Mouse (Mus musculus) midbrain, embryonic 14.5 days (tissue): ENCODE results near the gene Nars2. TPM values are rescaled to one million over a fixed set of nuclear protein-coding genes. Genes with fewer than 3 reads are reported as not detected.

Experiments
- ATAC-seq: fragments of 200-750 bp; cut with Nextera tagmentation; 2 replicates; pipeline ENCODE4 v1.8.0; 2017; ENCODE audit warnings: moderate number of reproducible peaks, moderate library complexity; ENCODE audit not compliant: low FRiP score, low TSS enrichment
- DNase-seq: peaks from one replicate; pipeline ENCODE4 v3.0.0-alpha.2; 2015
- H3K27ac ChIP-seq: fragments of 300-500 bp; sonication (generic); replicated peaks from 2 replicates; pipeline ENCODE4 v1.5.1; 2014; ENCODE audit warnings: mild to moderate bottlenecking, low read depth, low read length, moderate library complexity
- H3K27me3 ChIP-seq: fragments of 300-500 bp; sonication (generic); 2 replicates; pipeline ENCODE4 v1.6.1; 2014; ENCODE audit warnings: low read length, control low read depth, mixed read lengths; ENCODE audit not compliant: control insufficient read depth, insufficient read depth
- H3K36me3 ChIP-seq: fragments of 300-500 bp; sonication (generic); 2 replicates; pipeline ENCODE4 v1.6.1; 2014; ENCODE audit warnings: low read length, control low read depth; ENCODE audit not compliant: control insufficient read depth, insufficient read depth
- H3K4me1 ChIP-seq: fragments of 300-500 bp; sonication (generic); 2 replicates; pipeline ENCODE4 v1.6.1; 2014; ENCODE audit warnings: mild to moderate bottlenecking, antibody characterized with exemption, low read length, control low read depth; ENCODE audit not compliant: control insufficient read depth, insufficient read depth
- H3K4me2 ChIP-seq: fragments of 300-500 bp; sonication (generic); 2 replicates; pipeline ENCODE4 v1.6.1; 2014; ENCODE audit warnings: mild to moderate bottlenecking, low read length, moderate library complexity
- H3K4me3 ChIP-seq: fragments of 300-500 bp; sonication (generic); replicated peaks from 2 replicates; pipeline ENCODE4 v1.5.1; 2014; ENCODE audit warnings: low read depth, low read length
- H3K9ac ChIP-seq: fragments of 300-500 bp; sonication (generic); replicated peaks from 2 replicates; pipeline ENCODE4 v1.6.1; 2014; ENCODE audit warnings: mild to moderate bottlenecking, low read length, moderate library complexity
- H3K9me3 ChIP-seq: fragments of 300-500 bp; sonication (generic); 2 replicates; pipeline ENCODE4 v1.6.1; 2016; ENCODE audit warnings: low read length, control low read depth, mixed read lengths; ENCODE audit not compliant: control insufficient read depth
- WGBS: fragments of 180-500 bp; shearing (Covaris S2); extraction: QIAGEN DNeasy Blood & Tissue Kit; methylation state at CpG from one replicate; pipeline ENCODE4 v1.1.7; 2014; 5-methylcytosine and 5-hydroxymethylcytosine counted together
- polyA plus RNA-seq: library from polyadenylated mRNA; unstranded; fragments of >200 nt; fragmentation: Nextera tagmentation; extraction: Ambion mirVana; gene quantifications from 2 replicates; pipeline ENCODE4 v1.2.1, GENCODE M21; 2014

Gene Nars2
- polyA plus RNA-seq, 1 experiment from 2014 or later: 18.6 TPM

- H3K9me3 ChIP-seq: no peaks in the 10 kb centered on the region
- no peaks in the 10 kb centered on the region for H3K27me3 ChIP-seq
- H3K36me3 ChIP-seq: no peaks in the 10 kb centered on the region
- peak overlapping the region; percentile 84 for H3K27ac ChIP-seq
- H3K4me3 ChIP-seq: peak overlapping the region; percentile 93
- H3K4me1 ChIP-seq: peaks cover 10% of the 10 kb centered on the region; the same call in 1 of the 2 replicates
- DNase-seq (peak; percentile 69), ATAC-seq (peak; percentile 62)
- H3K4me2 ChIP-seq: peak overlapping the region; percentile 80
- under 1% methylated on average over 40 of the region's 40 CpGs for WGBS
- H3K9ac ChIP-seq: peak overlapping the region; percentile 94
Observed at GRCm38 (mm10) chr7:97082219-97083101, 131.2 kb downstream of the Nars2 start.

- 85% methylated on average over 9 of the region's 9 CpGs for WGBS
- no peaks in the 10 kb centered on the region for H3K27me3 ChIP-seq
- no peak for ATAC-seq
- H3K9me3 ChIP-seq: no peaks in the 10 kb centered on the region
- H3K4me1 ChIP-seq: peaks cover 10% of the 10 kb centered on the region; the same call in 1 of the 2 replicates
- H3K9ac ChIP-seq: no peak overlapping the region
- DNase-seq: no peak
- no peak overlapping the region for H3K27ac ChIP-seq
- H3K36me3 ChIP-seq: no peaks in the 10 kb centered on the region
- no peak overlapping the region for H3K4me3 ChIP-seq
- H3K4me2 ChIP-seq: peak overlapping the region; percentile 80; the same call in 1 of the 2 replicates
Observed at GRCm38 (mm10) chr7:97083579-97083978, 132.3 kb downstream of the Nars2 start.

- DNase-seq: no peak
- Histone ChIP-seq H3K4me3 (no peak overlapping the region), H3K27me3 (no peaks in the 10 kb centered on the region), H3K36me3 (no peaks in the 10 kb centered on the region), H3K4me2 (no peak overlapping the region), H3K9me3 (no peaks in the 10 kb centered on the region), H3K27ac (no peak overlapping the region), H3K9ac (no peak overlapping the region), H3K4me1 (peaks cover 10% of the 10 kb centered on the region; the same call in 1 of the 2 replicates)
- no peak for ATAC-seq
- WGBS: 100% methylated on average over 1 of the region's 1 CpGs
Observed at GRCm38 (mm10) chr7:97084181-97084580, 132.9 kb downstream of the Nars2 start.

GRCm38 (mm10) chr7:97085291-97085690 lies 134.0 kb downstream of the Nars2 start:
- Histone ChIP-seq H3K4me1 (peaks cover 10% of the 10 kb centered on the region; the same call in 1 of the 2 replicates), H3K9me3 (no peaks in the 10 kb centered on the region), H3K4me3 (no peak overlapping the region), H3K9ac (no peak overlapping the region), H3K4me2 (no peak overlapping the region), H3K27me3 (no peaks in the 10 kb centered on the region), H3K27ac (no peak overlapping the region), H3K36me3 (no peaks in the 10 kb centered on the region)
- ATAC-seq (no peak), DNase-seq (peak; percentile 76)
- WGBS: 12% methylated on average over 4 of the region's 4 CpGs

- Histone ChIP-seq H3K36me3 (no peaks in the 10 kb centered on the region), H3K27me3 (no peaks in the 10 kb centered on the region), H3K27ac (no peak overlapping the region), H3K9ac (no peak overlapping the region), H3K9me3 (no peaks in the 10 kb centered on the region), H3K4me3 (no peak overlapping the region), H3K4me2 (no peak overlapping the region), H3K4me1 (no peaks in the 10 kb centered on the region)
- no peak for DNase-seq
- ATAC-seq: no peak
- 81% methylated on average over 3 of the region's 3 CpGs for WGBS
Observed at GRCm38 (mm10) chr7:97094241-97094640, 142.9 kb downstream of the Nars2 start.

GRCm38 (mm10) chr7:97108119-97108518 lies 156.8 kb downstream of the Nars2 start:
- H3K4me3 ChIP-seq: no peak overlapping the region
- no peak overlapping the region for H3K4me2 ChIP-seq
- H3K27ac ChIP-seq: no peak overlapping the region
- no peaks in the 10 kb centered on the region for H3K9me3 ChIP-seq
- DNase-seq (no peak), ATAC-seq (no peak)
- H3K9ac ChIP-seq: no peak overlapping the region
- no peaks in the 10 kb centered on the region for H3K36me3 ChIP-seq
- 91% methylated on average over 3 of the region's 3 CpGs for WGBS
- no peaks in the 10 kb centered on the region for H3K27me3 ChIP-seq
- H3K4me1 ChIP-seq: no peaks in the 10 kb centered on the region

Other genes with a start within 250 kb of the Nars2 start
- 15.4 and 17.9 TPM in 2 replicates for gene Gab2, start 130.1 kb downstream of the Nars2 start, polyA plus RNA-seq